Mouse (Mus musculus) liver, postnatal 0 days (tissue): Measurements from ENCODE around the gene Fam163a.

Experiments
- CTCF ChIP-seq: sonication (generic); IDR thresholded peaks from 2 replicates; pipeline ENCODE4 v1.5.1; 2016; ENCODE audit warnings: antibody characterized with exemption, low read depth
- EP300 ChIP-seq: IDR thresholded peaks from 2 replicates; pipeline ENCODE4 v1.6.1; 2016; ENCODE audit warnings: antibody characterized with exemption, low read depth, mild to moderate bottlenecking

- TF ChIP-seq CTCF = no peak
- no peak for TF ChIP-seq EP300
These were observed 93.1 kb downstream of the Fam163a start for GRCm38 (mm10) chr1:156111728-156112127.
